Mouse (Mus musculus) thymus, postnatal 0 days (tissue): ENCODE measurements around the gene Tmem45b. TPM values are rescaled to one million over a fixed set of nuclear protein-coding genes. Genes with fewer than 3 reads are reported as not detected.
A peak's percentile ranks its signal among the peaks of the same experiment; 100 is the strongest.

Experiments used
- DNase-seq: peaks from one replicate; pipeline ENCODE4 v3.0.0-alpha.2; 2015; ENCODE audit warnings: low spot score
- polyA plus RNA-seq: library from polyadenylated mRNA; unstranded; fragments of >200 nt; fragmentation: Nextera tagmentation; extraction: Ambion mirVana; gene quantifications from 2 replicates; pipeline ENCODE4 v1.2.1, GENCODE M21; 2015

Gene Tmem45b
- polyA plus RNA-seq, 1 experiment from 2014 or later: 1.0 TPM

- DNase-seq: peak; percentile 26
Observed at GRCm38 (mm10) chr9:31405217-31405616, 59.0 kb downstream of the Tmem45b start.

- DNase-seq: no peak
Observed at GRCm38 (mm10) chr9:31404311-31404710, 60.0 kb downstream of the Tmem45b start.

- peak; percentile 53 for DNase-seq
Observed at GRCm38 (mm10) chr9:31400441-31400840, 63.8 kb downstream of the Tmem45b start.

GRCm38 (mm10) chr9:31387206-31387605, 77.1 kb downstream of the Tmem45b start:
- DNase-seq: no peak

GRCm38 (mm10) chr9:31386368-31387180, 77.7 kb downstream of the Tmem45b start:
- peak; percentile 71 for DNase-seq

GRCm38 (mm10) chr9:31385947-31386354, 78.3 kb downstream of the Tmem45b start, which contains the start of gene Nfrkb:
Nfrkb (plus strand) TSS chr9:31386192.
- DNase-seq: peak; percentile 97

GRCm38 (mm10) chr9:31385500-31385869, 78.8 kb downstream of the Tmem45b start:
- peak; percentile 3 for DNase-seq

GRCm38 (mm10) chr9:31384786-31385499, 79.3 kb downstream of the Tmem45b start:
- no peak for DNase-seq

GRCm38 (mm10) chr9:31376661-31377060, 87.6 kb downstream of the Tmem45b start:
- DNase-seq: no peak

Other genes with a start within 250 kb of the Tmem45b start
- gene Prdm10, start 183.9 kb downstream of the Tmem45b start, polyA plus RNA-seq: 3.6 and 3.9 TPM in 2 replicates
- 27.4 and 32.9 TPM in 2 replicates for gene Nfrkb, start 78.3 kb downstream of the Tmem45b start, polyA plus RNA-seq